Mouse (Mus musculus): ENCODE data around the gene Scfd2. TPM values are rescaled to one million over a fixed set of nuclear protein-coding genes. Genes with fewer than 3 reads are reported as not detected.

The Scfd2 gene
- polyA plus RNA-seq, 1 experiment from 2014 or later: 15.9 TPM

DNA sequence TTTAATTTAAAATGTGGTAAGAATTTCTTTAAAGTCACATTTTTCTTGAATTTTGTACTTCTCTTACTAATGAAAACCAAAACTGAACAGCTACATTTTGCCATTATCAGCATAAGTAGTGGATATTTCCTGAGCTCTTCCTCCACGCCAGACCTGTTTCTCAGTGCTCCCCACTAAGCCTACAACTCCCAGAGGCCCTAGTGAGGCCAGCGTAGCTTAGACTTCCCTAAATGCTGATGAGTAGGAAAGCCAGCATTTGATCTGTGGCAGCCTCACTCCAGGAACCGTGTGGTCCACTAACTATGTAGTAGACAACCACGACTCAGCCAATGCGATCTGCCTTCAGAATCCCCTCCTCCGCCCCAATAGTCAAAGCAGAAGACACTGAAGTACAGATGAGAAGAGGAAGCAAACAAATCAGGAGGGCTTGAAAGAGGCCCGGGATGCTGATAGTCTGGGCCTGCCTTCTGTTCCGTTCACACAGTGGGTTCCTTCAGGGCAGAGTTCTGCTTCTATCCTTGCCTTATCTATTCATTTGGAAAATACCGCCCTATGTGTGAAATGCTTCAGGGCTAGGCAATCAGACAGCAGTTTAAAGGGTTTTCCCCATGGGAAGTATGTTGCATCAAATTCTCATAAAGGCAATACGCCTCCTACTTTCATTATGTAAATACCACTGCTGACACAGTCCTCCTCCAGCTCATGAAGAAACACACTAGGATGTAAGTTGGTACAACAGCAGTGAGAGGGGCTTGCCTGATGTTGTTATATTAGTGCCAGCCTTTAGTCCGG lies 183.3 kb downstream of the Scfd2 start:
- H3K4me1 ChIP-seq (ENCODE audit: control insufficient read depth, insufficient read depth, low read length): no peaks in the 10 kb centered on the region; the same call in 1 of the 2 replicates
- H3K4me2 ChIP-seq (ENCODE audit: low read depth, severe bottlenecking): no peak overlapping the region
- no peak overlapping the region for H3K27ac ChIP-seq (replicated peaks; ENCODE audit: low read depth, low read length)
- 81% methylated on average over 11 of the region's 11 CpGs for WGBS
- no peaks in the 10 kb centered on the region for H3K36me3 ChIP-seq (ENCODE audit: control insufficient read depth, insufficient read depth, low read length)
- ATAC-seq (ENCODE audit: insufficient number of reproducible peaks, low FRiP score, low TSS enrichment, low read depth) (no peak), DNase-seq (ENCODE audit: low spot score) (peak; percentile 14)
- no peaks in the 10 kb centered on the region for H3K27me3 ChIP-seq (ENCODE audit: control insufficient read depth, insufficient read depth, low read length)
- no peak overlapping the region for H3K4me3 ChIP-seq (ENCODE audit: low read depth, low read length)
- H3K9ac ChIP-seq (ENCODE audit: low read length): no peak overlapping the region
- H3K9me3 ChIP-seq (ENCODE audit: control insufficient read depth, low read length): no peaks in the 10 kb centered on the region

DNA sequence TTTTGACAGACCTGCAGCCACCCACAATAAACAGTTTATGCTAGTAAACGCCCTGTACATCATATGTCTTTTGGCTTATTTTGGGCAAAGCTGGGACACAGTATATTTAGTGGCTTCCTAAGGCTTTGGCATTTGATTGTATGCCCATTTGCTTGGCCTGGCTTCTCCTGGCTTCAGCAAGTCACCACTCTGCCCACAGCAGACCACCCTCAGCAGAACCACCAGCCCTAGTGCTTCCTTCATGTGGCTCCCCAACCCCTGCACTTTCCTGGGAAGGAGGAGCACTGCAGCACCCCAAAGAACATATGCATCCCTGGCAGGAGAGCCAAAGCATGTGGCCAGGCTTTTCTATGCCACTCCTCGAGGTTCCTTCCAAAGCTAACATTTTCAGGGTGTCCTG lies 188.5 kb downstream of the Scfd2 start:
- no peak overlapping the region for H3K27ac ChIP-seq (replicated peaks; ENCODE audit: low read depth, low read length)
- DNase-seq (ENCODE audit: low spot score) (no peak), ATAC-seq (ENCODE audit: insufficient number of reproducible peaks, low FRiP score, low TSS enrichment, low read depth) (no peak)
- no peak overlapping the region for H3K4me2 ChIP-seq (ENCODE audit: low read depth, severe bottlenecking)
- 67% methylated on average over 2 of the region's 2 CpGs for WGBS
- H3K4me1 ChIP-seq (ENCODE audit: control insufficient read depth, insufficient read depth, low read length): peaks cover 7% of the 10 kb centered on the region
- H3K27me3 ChIP-seq (ENCODE audit: control insufficient read depth, insufficient read depth, low read length): no peaks in the 10 kb centered on the region
- H3K36me3 ChIP-seq (ENCODE audit: control insufficient read depth, insufficient read depth, low read length): no peaks in the 10 kb centered on the region
- H3K9ac ChIP-seq (ENCODE audit: low read length): no peak overlapping the region; the same call in 1 of the 2 replicates
- no peaks in the 10 kb centered on the region for H3K9me3 ChIP-seq (ENCODE audit: control insufficient read depth, low read length)
- no peak overlapping the region for H3K4me3 ChIP-seq (ENCODE audit: low read depth, low read length)

- Histone ChIP-seq H3K9me3 (ENCODE audit: control insufficient read depth, low read length) (no peaks in the 10 kb centered on the region), H3K9ac (ENCODE audit: low read length) (no peak overlapping the region), H3K4me1 (ENCODE audit: control insufficient read depth, insufficient read depth, low read length) (peaks cover 7% of the 10 kb centered on the region), H3K4me2 (ENCODE audit: low read depth, severe bottlenecking) (no peak overlapping the region), H3K4me3 (ENCODE audit: low read depth, low read length) (no peak overlapping the region), H3K27ac (replicated peaks; ENCODE audit: low read depth, low read length) (no peak overlapping the region; the same call in 1 of the 2 replicates), H3K36me3 (ENCODE audit: control insufficient read depth, insufficient read depth, low read length) (no peaks in the 10 kb centered on the region), H3K27me3 (ENCODE audit: control insufficient read depth, insufficient read depth, low read length) (no peaks in the 10 kb centered on the region)
- DNase-seq (ENCODE audit: low spot score): no peak
- ATAC-seq (ENCODE audit: insufficient number of reproducible peaks, low FRiP score, low TSS enrichment, low read depth): no peak
These were observed 189.0 kb downstream of the Scfd2 start for GRCm38 (mm10) chr5:74342557-74342956.

DNA sequence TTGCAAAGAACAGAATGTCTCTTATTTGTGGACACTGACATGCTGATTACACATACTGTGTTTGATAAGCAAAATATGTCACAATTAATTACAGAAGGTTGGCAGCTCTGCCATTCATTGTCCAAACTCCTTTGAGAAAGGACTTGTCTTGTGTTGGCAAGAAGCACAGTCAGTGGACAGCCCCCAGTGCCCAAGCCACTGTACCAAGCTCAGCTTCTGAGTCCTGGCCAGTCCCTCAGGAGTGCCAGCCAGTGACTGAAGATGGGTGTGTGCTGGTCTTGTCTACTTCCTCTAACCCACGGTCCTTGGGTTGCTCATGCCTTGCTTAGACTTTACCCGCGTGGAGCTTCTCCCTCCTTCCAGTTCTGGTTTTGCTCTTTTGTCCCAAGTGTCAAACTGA lies 194.1 kb downstream of the Scfd2 start:
- 93% methylated on average over 3 of the region's 3 CpGs for WGBS
- no peak overlapping the region for H3K4me3 ChIP-seq (ENCODE audit: low read depth, low read length)
- no peaks in the 10 kb centered on the region for H3K9me3 ChIP-seq (ENCODE audit: control insufficient read depth, low read length)
- DNase-seq (ENCODE audit: low spot score) (peak; percentile 15), ATAC-seq (ENCODE audit: insufficient number of reproducible peaks, low FRiP score, low TSS enrichment, low read depth) (no peak)
- no peak overlapping the region for H3K27ac ChIP-seq (replicated peaks; ENCODE audit: low read depth, low read length)
- no peaks in the 10 kb centered on the region for H3K36me3 ChIP-seq (ENCODE audit: control insufficient read depth, insufficient read depth, low read length)
- no peak overlapping the region for H3K9ac ChIP-seq (ENCODE audit: low read length)
- H3K4me2 ChIP-seq (ENCODE audit: low read depth, severe bottlenecking): no peak overlapping the region
- peaks cover 9% of the 10 kb centered on the region for H3K4me1 ChIP-seq (ENCODE audit: control insufficient read depth, insufficient read depth, low read length)
- no peaks in the 10 kb centered on the region for H3K27me3 ChIP-seq (ENCODE audit: control insufficient read depth, insufficient read depth, low read length)

GRCm38 (mm10) chr5:74336780-74337179 lies 194.8 kb downstream of the Scfd2 start:
- Histone ChIP-seq H3K4me3 (ENCODE audit: low read depth, low read length) (no peak overlapping the region), H3K27me3 (ENCODE audit: control insufficient read depth, insufficient read depth, low read length) (no peaks in the 10 kb centered on the region), H3K9ac (ENCODE audit: low read length) (no peak overlapping the region), H3K4me1 (ENCODE audit: control insufficient read depth, insufficient read depth, low read length) (peaks cover 7% of the 10 kb centered on the region), H3K36me3 (ENCODE audit: control insufficient read depth, insufficient read depth, low read length) (no peaks in the 10 kb centered on the region), H3K27ac (replicated peaks; ENCODE audit: low read depth, low read length) (no peak overlapping the region), H3K9me3 (ENCODE audit: control insufficient read depth, low read length) (no peaks in the 10 kb centered on the region), H3K4me2 (ENCODE audit: low read depth, severe bottlenecking) (no peak overlapping the region)
- WGBS: 85% methylated on average over 12 of the region's 12 CpGs
- ATAC-seq (ENCODE audit: insufficient number of reproducible peaks, low FRiP score, low TSS enrichment, low read depth) (no peak), DNase-seq (ENCODE audit: low spot score) (peak; percentile 14)

DNA sequence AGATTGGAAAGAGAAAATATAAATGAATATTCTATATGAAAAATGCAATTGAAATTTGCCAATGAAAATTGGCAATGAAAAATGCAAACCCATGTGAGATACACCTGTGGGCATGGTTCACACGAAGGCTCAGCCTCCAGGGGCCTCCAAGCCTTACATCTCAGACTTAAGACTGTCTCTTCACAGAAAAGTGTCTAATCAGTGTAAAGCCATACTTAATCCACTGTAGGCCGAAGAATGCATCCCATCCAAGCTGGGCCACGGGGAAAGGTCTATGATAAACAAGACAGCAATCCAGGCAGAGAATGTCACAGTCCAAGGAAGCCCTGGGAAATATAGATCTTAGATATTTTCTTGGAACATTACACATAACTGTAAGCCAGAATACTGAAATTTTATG lies 198.3 kb downstream of the Scfd2 start:
- Histone ChIP-seq H3K4me1 (ENCODE audit: control insufficient read depth, insufficient read depth, low read length) (peaks cover 7% of the 10 kb centered on the region), H3K36me3 (ENCODE audit: control insufficient read depth, insufficient read depth, low read length) (no peaks in the 10 kb centered on the region), H3K4me2 (ENCODE audit: low read depth, severe bottlenecking) (no peak overlapping the region), H3K4me3 (ENCODE audit: low read depth, low read length) (no peak overlapping the region), H3K27me3 (ENCODE audit: control insufficient read depth, insufficient read depth, low read length) (no peaks in the 10 kb centered on the region), H3K9me3 (ENCODE audit: control insufficient read depth, low read length) (no peaks in the 10 kb centered on the region), H3K9ac (ENCODE audit: low read length) (no peak overlapping the region), H3K27ac (replicated peaks; ENCODE audit: low read depth, low read length) (no peak overlapping the region)
- ATAC-seq (ENCODE audit: insufficient number of reproducible peaks, low FRiP score, low TSS enrichment, low read depth) (no peak), DNase-seq (ENCODE audit: low spot score) (no peak)
- WGBS: 59% methylated on average over 3 of the region's 3 CpGs

DNA sequence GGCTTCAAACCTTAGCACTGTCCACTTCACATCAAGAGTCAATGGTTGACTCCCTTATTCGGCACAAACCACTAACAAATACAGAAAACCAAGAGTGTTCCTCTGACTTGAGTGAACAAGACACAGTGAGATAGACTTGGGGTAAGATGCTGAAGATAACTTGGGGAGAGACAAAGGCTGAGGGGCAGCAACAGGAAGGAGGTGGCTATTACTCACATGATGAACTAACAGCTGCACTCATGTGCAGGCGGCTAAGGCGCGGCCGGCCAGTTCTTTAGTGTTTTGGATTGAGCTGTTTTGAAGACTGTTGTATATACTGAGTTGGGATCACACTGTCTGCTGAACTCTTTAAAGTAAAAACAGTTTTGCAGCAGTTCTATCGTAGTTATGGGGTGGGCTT lies 205.3 kb downstream of the Scfd2 start:
- H3K4me1 ChIP-seq (ENCODE audit: control insufficient read depth, insufficient read depth, low read length): no peaks in the 10 kb centered on the region
- H3K27ac ChIP-seq (replicated peaks; ENCODE audit: low read depth, low read length): no peak overlapping the region
- H3K9me3 ChIP-seq (ENCODE audit: control insufficient read depth, low read length): no peaks in the 10 kb centered on the region
- H3K36me3 ChIP-seq (ENCODE audit: control insufficient read depth, insufficient read depth, low read length): no peaks in the 10 kb centered on the region
- H3K4me2 ChIP-seq (ENCODE audit: low read depth, severe bottlenecking): no peak overlapping the region
- WGBS: 92% methylated on average over 6 of the region's 6 CpGs
- ATAC-seq (ENCODE audit: insufficient number of reproducible peaks, low FRiP score, low TSS enrichment, low read depth): no peak
- H3K9ac ChIP-seq (ENCODE audit: low read length): no peak overlapping the region
- no peaks in the 10 kb centered on the region for H3K27me3 ChIP-seq (ENCODE audit: control insufficient read depth, insufficient read depth, low read length)
- no peak for DNase-seq (ENCODE audit: low spot score)
- no peak overlapping the region for H3K4me3 ChIP-seq (ENCODE audit: low read depth, low read length)

- no peak for ATAC-seq (ENCODE audit: insufficient number of reproducible peaks, low FRiP score, low TSS enrichment, low read depth)
- Histone ChIP-seq H3K9me3 (ENCODE audit: control insufficient read depth, low read length) (no peaks in the 10 kb centered on the region), H3K36me3 (ENCODE audit: control insufficient read depth, insufficient read depth, low read length) (no peaks in the 10 kb centered on the region), H3K27me3 (ENCODE audit: control insufficient read depth, insufficient read depth, low read length) (no peaks in the 10 kb centered on the region), H3K9ac (ENCODE audit: low read length) (no peak overlapping the region), H3K4me3 (ENCODE audit: low read depth, low read length) (no peak overlapping the region), H3K4me2 (ENCODE audit: low read depth, severe bottlenecking) (no peak overlapping the region), H3K27ac (replicated peaks; ENCODE audit: low read depth, low read length) (no peak overlapping the region), H3K4me1 (ENCODE audit: control insufficient read depth, insufficient read depth, low read length) (no peaks in the 10 kb centered on the region; the same call in 1 of the 2 replicates)
- 63% methylated on average over 10 of the region's 10 CpGs for WGBS
- no peak for DNase-seq (ENCODE audit: low spot score)
These were observed 210.4 kb downstream of the Scfd2 start for GRCm38 (mm10) chr5:74321010-74321746.
